ENCODE assay signal across 16 mouse cellular contexts in genomic region chr4:115846656-115847055, GRCm38 (mm10). TPM values are rescaled to one million over a fixed set of nuclear protein-coding genes. Genes with fewer than 3 reads are reported as not detected.
DNase-seq lines count a peak whose midpoint lies in the region; ATAC-seq and TF ChIP-seq lines count a peak whose summit lies in the region.
"Had no signal": no experiment of that assay in that cellular context is flagged by ENCODE, and none has a peak within 500 bp of the region (broad histone marks: within the 10 kb centered on the region; RNA-seq: fewer than 3 reads in every experiment).

No protein-coding gene starts in this region.

- TF ChIP-seq POLR2A in kidney, adult 2 months (IDR thresholded peaks at IDR 0.05; ENCODE audit: low read depth, low read length) = no peak

- peak; percentile 21 for DNase-seq in adrenal gland, postnatal 14 days
- DNase-seq in adrenal gland, postnatal 25 days = no peak
- peak; percentile 56 for DNase-seq in kidney, adult 2 months
- peak; percentile 19 for DNase-seq in neural tube, embryonic 11.5 days (ENCODE audit: low spot score)
- DNase-seq in neural tube, embryonic 10.5 days (ENCODE audit: extremely low spot score, low spot score) = no peak
- DNase-seq in hindbrain, embryonic 10.5 days (ENCODE audit: low spot score) = no peak
- DNase-seq in cerebellum, adult 9-10 months = no peak
- DNase-seq: cerebellum, adult 8-10 months; gastrocnemius, postnatal 36 days had no signal

- no peak overlapping the region for H3K27ac ChIP-seq in kidney, adult 2 months (ENCODE audit: insufficient read depth, low read depth, low read length)
- H3K27ac ChIP-seq in kidney, embryonic 14.5 days (ENCODE audit: low read depth, low read length) = no peak overlapping the region
- no peak overlapping the region for H3K27ac ChIP-seq in neural tube, embryonic 11.5 days (ENCODE audit: low read depth, low read length)
- no peak overlapping the region for H3K27ac ChIP-seq in hindbrain, embryonic 10.5 days
- H3K27ac ChIP-seq: forebrain, embryonic 15.5 days had no signal

- no peak for ATAC-seq in kidney, embryonic 14.5 days (ENCODE audit: low FRiP score, low TSS enrichment)
- ATAC-seq in neural tube, embryonic 11.5 days (ENCODE audit: insufficient read depth, low FRiP score, low TSS enrichment) = no peak
- ATAC-seq: forebrain, embryonic 15.5 days; intestine, embryonic 16.5 days had no signal

- TF ChIP-seq CTCF in kidney, adult 2 months (conservative IDR thresholded peaks at IDR 0.05; ENCODE audit: insufficient read depth, insufficient read length, low read depth, low read length) = no peak

- WGBS in kidney, adult 2 months = 55% methylated on average over 2 of the region's 2 CpGs
- WGBS in kidney, embryonic 14.5 days = 61% methylated on average over 2 of the region's 2 CpGs
- WGBS in neural tube, embryonic 11.5 days = 60% methylated on average over 2 of the region's 2 CpGs
- WGBS in hindbrain, embryonic 10.5 days = 56% methylated on average over 2 of the region's 2 CpGs

- no peaks in the 10 kb centered on the region for H3K9me3 ChIP-seq in kidney, embryonic 14.5 days (ENCODE audit: control insufficient read depth, low read length)
- no peaks in the 10 kb centered on the region for H3K9me3 ChIP-seq in neural tube, embryonic 11.5 days (ENCODE audit: control insufficient read depth, low read length)
- H3K9me3 ChIP-seq in hindbrain, embryonic 10.5 days = no peaks in the 10 kb centered on the region
- H3K9me3 ChIP-seq: forebrain, embryonic 15.5 days had no signal

- no peak overlapping the region for H3K4me2 ChIP-seq in kidney, embryonic 14.5 days (replicated peaks; ENCODE audit: low read depth, low read length)
- H3K4me2 ChIP-seq in neural tube, embryonic 11.5 days (ENCODE audit: low read depth) = no peak overlapping the region
- H3K4me2 ChIP-seq: forebrain, embryonic 15.5 days had no signal

- H3K4me3 ChIP-seq in kidney, adult 2 months (ENCODE audit: insufficient read depth, low read depth, low read length) = no peak overlapping the region
- H3K4me3 ChIP-seq in kidney, embryonic 14.5 days (ENCODE audit: low read length) = no peak overlapping the region
- H3K4me3 ChIP-seq in neural tube, embryonic 11.5 days (ENCODE audit: low read depth, low read length) = no peak overlapping the region
- no peak overlapping the region for H3K4me3 ChIP-seq in hindbrain, embryonic 10.5 days
- H3K4me3 ChIP-seq: forebrain, embryonic 15.5 days had no signal

- no peak overlapping the region for H3K9ac ChIP-seq in kidney, embryonic 14.5 days (ENCODE audit: low read depth, low read length)
- no peak overlapping the region for H3K9ac ChIP-seq in neural tube, embryonic 11.5 days (ENCODE audit: low read length)
- H3K9ac ChIP-seq: forebrain, embryonic 15.5 days had no signal

- H3K27me3 ChIP-seq in kidney, adult 2 months (replicated peaks; ENCODE audit: control insufficient read depth, insufficient read depth, low read length) = no peaks in the 10 kb centered on the region
- no peaks in the 10 kb centered on the region for H3K27me3 ChIP-seq in kidney, embryonic 14.5 days (ENCODE audit: control insufficient read depth, insufficient read depth, low read length)
- H3K27me3 ChIP-seq in neural tube, embryonic 11.5 days (ENCODE audit: control insufficient read depth, insufficient read depth, low read length) = no peaks in the 10 kb centered on the region
- H3K27me3 ChIP-seq in hindbrain, embryonic 10.5 days (ENCODE audit: insufficient read depth, poor library complexity, severe bottlenecking) = no peaks in the 10 kb centered on the region
- H3K27me3 ChIP-seq: forebrain, embryonic 15.5 days had no signal

- no peaks in the 10 kb centered on the region; the same call in 1 of the 2 replicates for H3K36me3 ChIP-seq in kidney, adult 2 months (ENCODE audit: control insufficient read depth, insufficient read depth, low read length)
- H3K36me3 ChIP-seq in kidney, embryonic 14.5 days (ENCODE audit: control insufficient read depth, insufficient read depth, low read length) = peaks cover 10% of the 10 kb centered on the region; the same call in 1 of the 2 replicates
- H3K36me3 ChIP-seq in neural tube, embryonic 11.5 days (ENCODE audit: control insufficient read depth, insufficient read depth, low read length) = no peaks in the 10 kb centered on the region
- H3K36me3 ChIP-seq in hindbrain, embryonic 10.5 days = peaks cover 37% of the 10 kb centered on the region

- no peaks in the 10 kb centered on the region for H3K4me1 ChIP-seq in kidney, adult 2 months (ENCODE audit: control insufficient read depth, insufficient read depth, low read length)
- no peaks in the 10 kb centered on the region for H3K4me1 ChIP-seq in kidney, embryonic 14.5 days (ENCODE audit: control insufficient read depth, insufficient read depth, low read length)
- H3K4me1 ChIP-seq in neural tube, embryonic 11.5 days (ENCODE audit: control insufficient read depth, insufficient read depth, low read length) = no peaks in the 10 kb centered on the region
- no peaks in the 10 kb centered on the region for H3K4me1 ChIP-seq in hindbrain, embryonic 10.5 days (replicated peaks)

RNA-seq across cellular contexts. Expression of gene Mknk1, which starts 7.7 kb away (rescaled TPM):
- total RNA-seq in adrenal gland, postnatal 14 days (2021) = 29.3 and 42.4 TPM in 2 replicates
- 53.9 and 62.4 TPM in 2 replicates for total RNA-seq in adrenal gland, postnatal 25 days (2021)
- 30.6 and 33.8 TPM in 2 replicates for polyA plus RNA-seq in kidney, adult 2 months (2012; rRNA removed)
- 17.6 and 19.6 TPM in 2 replicates for polyA plus RNA-seq in kidney, embryonic 14.5 days (2014; fragmentation: Nextera tagmentation; extraction: Ambion mirVana)
- polyA plus RNA-seq in neural tube, embryonic 11.5 days (2014; fragmentation: Nextera tagmentation; extraction: Ambion mirVana) = 21.2 and 25.5 TPM in 2 replicates
- 26.0 and 30.7 TPM in 2 replicates for polyA plus RNA-seq in hindbrain, embryonic 10.5 days (2016; fragmentation: Nextera tagmentation; extraction: Ambion mirVana)

RNA-seq across cellular contexts. Expression of gene Mob3c, which starts 18.8 kb away (rescaled TPM):
- 10.2 and 12.4 TPM in 2 replicates for total RNA-seq in adrenal gland, postnatal 14 days (2021)
- 12.0 and 18.9 TPM in 2 replicates for total RNA-seq in adrenal gland, postnatal 25 days (2021)
- 17.8 and 18.5 TPM in 2 replicates for polyA plus RNA-seq in kidney, adult 2 months (2012; rRNA removed)
- polyA plus RNA-seq in kidney, embryonic 14.5 days (2014; fragmentation: Nextera tagmentation; extraction: Ambion mirVana) = 9.4 and 9.9 TPM in 2 replicates
- polyA plus RNA-seq in neural tube, embryonic 11.5 days (2014; fragmentation: Nextera tagmentation; extraction: Ambion mirVana) = 3.2 and 4.1 TPM in 2 replicates
- 3.8 and 6.2 TPM in 2 replicates for polyA plus RNA-seq in hindbrain, embryonic 10.5 days (2016; fragmentation: Nextera tagmentation; extraction: Ambion mirVana)

RNA-seq across cellular contexts. Expression of gene Kncn, which starts 37.5 kb away (rescaled TPM):
- total RNA-seq in adrenal gland, postnatal 14 days (2021) = not detected in 2 replicates
- not detected in 2 replicates for total RNA-seq in adrenal gland, postnatal 25 days (2021)
- 0.07 TPM in 1 of 2 replicates, not detected in the other for polyA plus RNA-seq in kidney, adult 2 months (2012; rRNA removed)
- not detected in 2 replicates for polyA plus RNA-seq in kidney, embryonic 14.5 days (2014; fragmentation: Nextera tagmentation; extraction: Ambion mirVana)
- polyA plus RNA-seq in neural tube, embryonic 11.5 days (2014; fragmentation: Nextera tagmentation; extraction: Ambion mirVana) = not detected in 2 replicates
- polyA plus RNA-seq in hindbrain, embryonic 10.5 days (2016; fragmentation: Nextera tagmentation; extraction: Ambion mirVana) = not detected in 2 replicates
- total RNA-seq: gastrocnemius, postnatal 36 days; neutrophil, adult 5-6 weeks had no signal
- polyA plus RNA-seq: forebrain, embryonic 15.5 days; hindbrain, embryonic 11.5 days; intestine, embryonic 16.5 days; limb, embryonic 11.5 days had no signal

RNA-seq across cellular contexts. Expression of gene 6430628N08Rik, which starts 43.8 kb away (rescaled TPM):
- not detected in 2 replicates for total RNA-seq in adrenal gland, postnatal 14 days (2021)
- total RNA-seq in adrenal gland, postnatal 25 days (2021) = not detected in 2 replicates
- polyA plus RNA-seq in kidney, adult 2 months (2012; rRNA removed) = not detected in 2 replicates
- not detected in 2 replicates for polyA plus RNA-seq in kidney, embryonic 14.5 days (2014; fragmentation: Nextera tagmentation; extraction: Ambion mirVana)
- not detected in 2 replicates for polyA plus RNA-seq in neural tube, embryonic 11.5 days (2014; fragmentation: Nextera tagmentation; extraction: Ambion mirVana)
- 0.10 TPM in 1 of 2 replicates, not detected in the other for polyA plus RNA-seq in hindbrain, embryonic 10.5 days (2016; fragmentation: Nextera tagmentation; extraction: Ambion mirVana)
- total RNA-seq: gastrocnemius, postnatal 36 days; layer of hippocampus, postnatal 14 days; neutrophil, adult 5-6 weeks had no signal
- polyA plus RNA-seq: hindbrain, embryonic 11.5 days; intestine, embryonic 16.5 days had no signal

Comparison
In these comparisons a context has a peak if more than half of its experiments do, and no peak if none do; other contexts are left out.
1. DNase-seq: peak in adrenal gland, postnatal 14 days (single experiment), kidney, adult 2 months (single experiment) and neural tube, embryonic 11.5 days (single experiment); none in adrenal gland, postnatal 25 days (single experiment), neural tube, embryonic 10.5 days (single experiment), hindbrain, embryonic 10.5 days (single experiment) and cerebellum, adult 9-10 months (single experiment).